8 mouse cellular contexts compared by ENCODE assay signal in the genomic region with DNA sequence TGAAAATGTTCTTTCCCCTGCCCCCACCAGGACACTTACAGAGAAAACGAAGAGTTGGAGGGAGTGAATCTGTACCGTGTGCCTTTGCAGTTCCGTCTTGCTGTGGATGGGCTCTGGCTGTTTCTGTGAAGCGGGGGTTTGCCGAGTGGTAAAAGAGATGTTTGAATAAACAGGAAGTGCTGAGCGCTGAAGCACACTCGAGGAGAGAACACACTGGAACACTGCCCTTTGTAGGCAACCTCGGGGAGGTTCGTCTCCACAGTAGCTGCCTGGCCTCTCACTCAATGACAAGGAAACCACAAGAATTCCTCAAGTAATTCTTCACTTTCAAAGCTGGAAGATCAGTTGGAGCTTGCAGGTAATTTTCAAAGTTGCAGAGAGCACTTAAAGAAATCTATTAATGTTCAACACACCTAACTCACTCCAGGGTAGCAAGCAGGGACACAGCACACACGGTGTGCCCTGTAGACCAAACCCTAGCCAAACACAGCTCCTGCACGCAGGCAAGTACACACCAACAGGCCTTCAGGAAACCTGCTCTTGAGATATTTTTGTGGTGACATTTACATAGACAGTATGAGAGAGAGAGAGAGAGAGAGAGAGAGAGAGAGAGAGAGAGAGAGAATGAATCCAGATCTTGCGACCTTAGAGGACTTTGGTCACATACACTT.
A peak's percentile ranks its signal among the peaks of the same experiment; 100 is the strongest.
DNase-seq lines count a peak whose midpoint lies in the region; ATAC-seq and TF ChIP-seq lines count a peak whose summit lies in the region.

No protein-coding gene starts in this region.

- peak overlapping the region; percentile 68 for H3K9ac ChIP-seq in liver, postnatal 0 days (replicated peaks)
- no peak overlapping the region for H3K9ac ChIP-seq in neural tube, embryonic 12.5 days

- peak; percentile 62 for ATAC-seq in liver, postnatal 0 days
- ATAC-seq in neural tube, embryonic 12.5 days (ENCODE audit: low FRiP score, low read depth): no peak

- no peaks in the 10 kb centered on the region for H3K27me3 ChIP-seq in liver, postnatal 0 days (ENCODE audit: insufficient read depth, low read length)
- H3K27me3 ChIP-seq in neural tube, embryonic 12.5 days (replicated peaks): no peaks in the 10 kb centered on the region

- TF ChIP-seq CTCF in liver, postnatal 0 days (IDR thresholded peaks at IDR 0.05; ENCODE audit: low read depth): no peak

- peaks cover 29% of the 10 kb centered on the region for H3K4me1 ChIP-seq in liver, postnatal 0 days (ENCODE audit: insufficient read depth)
- H3K4me1 ChIP-seq in neural tube, embryonic 12.5 days: peaks cover 35% of the 10 kb centered on the region

- H3K4me3 ChIP-seq in liver, postnatal 0 days (ENCODE audit: low read depth, low read length): peak overlapping the region; percentile 45
- H3K4me3 ChIP-seq in neural tube, embryonic 12.5 days: no peak overlapping the region

- no peaks in the 10 kb centered on the region for H3K9me3 ChIP-seq in liver, postnatal 0 days (ENCODE audit: low read length)
- no peaks in the 10 kb centered on the region for H3K9me3 ChIP-seq in neural tube, embryonic 12.5 days

- TF ChIP-seq EP300 in liver, postnatal 0 days (IDR thresholded peaks at IDR 0.05; ENCODE audit: low read depth): no peak

- 5% methylated on average over 12 of the region's 12 CpGs for WGBS in liver, postnatal 0 days (ENCODE audit: insufficient replicate concordance)
- WGBS in neural tube, embryonic 12.5 days: 34% methylated on average over 12 of the region's 12 CpGs

- H3K4me2 ChIP-seq in liver, postnatal 0 days (ENCODE audit: low read depth, low read length): peak overlapping the region; percentile 73
- peak overlapping the region; percentile 37 for H3K4me2 ChIP-seq in neural tube, embryonic 12.5 days (replicated peaks)

- no peaks in the 10 kb centered on the region for H3K36me3 ChIP-seq in liver, postnatal 0 days (replicated peaks; ENCODE audit: insufficient read depth, low read length)
- no peaks in the 10 kb centered on the region for H3K36me3 ChIP-seq in neural tube, embryonic 12.5 days

- DNase-seq in layer of hippocampus, adult 11-12 months (ENCODE audit: low spot score): peak; percentile 30
- no peak for DNase-seq in layer of hippocampus, adult 9-10 months (ENCODE audit: low spot score)
- peak; percentile 36 for DNase-seq in c-Kit-positive CD71-negative TER-119-negative erythroid progenitor cells, embryonic 14.5 days (ENCODE audit: low read depth)
- peak; percentile 67 for DNase-seq in heart, adult 8-10 months (ENCODE audit: low spot score)
- DNase-seq in kidney, adult 11 months: peak; percentile 24
- peak; percentile 51 for DNase-seq in liver, postnatal 0 days
- DNase-seq in thymus, postnatal 25 days: peak; percentile 79

- H3K27ac ChIP-seq in liver, postnatal 0 days (ENCODE audit: low read depth): peak overlapping the region; percentile 75
- H3K27ac ChIP-seq in neural tube, embryonic 12.5 days: no peak overlapping the region
